Mouse (Mus musculus) spleen, postnatal 14 days (tissue): ENCODE results near the gene Hivep3.

ENCODE experiments used
- DNase-seq, 2 experiments: peaks; one replicate each; pipeline ENCODE4 v3.0.0; 2021 to 2022; ENCODE audit warnings: low spot score in 2 of 2

The Hivep3 gene

DNA sequence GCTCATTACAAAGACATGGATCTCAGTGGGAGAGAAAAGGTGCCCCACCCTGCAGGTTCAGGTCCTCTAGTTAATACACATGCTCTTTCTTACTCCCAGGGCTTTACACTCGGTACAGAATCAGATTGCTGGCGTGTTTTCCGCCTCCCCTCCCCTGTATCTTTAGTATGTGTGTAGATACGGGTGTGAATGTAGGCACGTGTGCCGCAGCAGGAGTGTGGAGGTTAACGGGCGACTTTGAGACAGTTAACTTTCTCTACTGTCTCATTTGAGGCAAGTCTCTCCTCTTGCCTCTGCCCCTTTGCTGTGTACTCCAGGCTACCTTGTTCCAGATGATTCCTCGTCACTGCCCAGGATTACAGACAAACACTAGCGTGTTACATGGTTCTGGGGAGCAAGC lies 241.7 kb downstream of the Hivep3 start:
- DNase-seq = no peak

DNA sequence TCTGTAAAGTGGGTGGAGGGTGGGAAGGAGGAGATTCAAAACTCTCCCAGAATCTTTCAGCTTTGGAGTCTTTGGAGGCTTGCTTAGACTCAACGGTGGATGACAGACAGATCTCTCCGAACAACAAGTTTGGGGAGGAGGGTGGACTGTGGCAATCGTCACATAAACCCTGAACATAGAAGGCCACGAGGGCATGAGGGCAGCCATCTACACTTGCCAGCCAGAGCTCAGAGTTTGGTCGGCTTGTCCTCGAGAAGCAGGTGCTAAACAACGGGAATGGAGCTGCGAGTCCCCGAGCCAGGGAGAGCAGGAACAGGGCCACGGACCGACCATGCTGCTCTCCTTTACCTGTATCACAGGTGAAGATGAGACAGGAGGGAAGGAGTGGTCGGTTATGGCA lies 242.2 kb downstream of the Hivep3 start:
- no peak for DNase-seq

DNA sequence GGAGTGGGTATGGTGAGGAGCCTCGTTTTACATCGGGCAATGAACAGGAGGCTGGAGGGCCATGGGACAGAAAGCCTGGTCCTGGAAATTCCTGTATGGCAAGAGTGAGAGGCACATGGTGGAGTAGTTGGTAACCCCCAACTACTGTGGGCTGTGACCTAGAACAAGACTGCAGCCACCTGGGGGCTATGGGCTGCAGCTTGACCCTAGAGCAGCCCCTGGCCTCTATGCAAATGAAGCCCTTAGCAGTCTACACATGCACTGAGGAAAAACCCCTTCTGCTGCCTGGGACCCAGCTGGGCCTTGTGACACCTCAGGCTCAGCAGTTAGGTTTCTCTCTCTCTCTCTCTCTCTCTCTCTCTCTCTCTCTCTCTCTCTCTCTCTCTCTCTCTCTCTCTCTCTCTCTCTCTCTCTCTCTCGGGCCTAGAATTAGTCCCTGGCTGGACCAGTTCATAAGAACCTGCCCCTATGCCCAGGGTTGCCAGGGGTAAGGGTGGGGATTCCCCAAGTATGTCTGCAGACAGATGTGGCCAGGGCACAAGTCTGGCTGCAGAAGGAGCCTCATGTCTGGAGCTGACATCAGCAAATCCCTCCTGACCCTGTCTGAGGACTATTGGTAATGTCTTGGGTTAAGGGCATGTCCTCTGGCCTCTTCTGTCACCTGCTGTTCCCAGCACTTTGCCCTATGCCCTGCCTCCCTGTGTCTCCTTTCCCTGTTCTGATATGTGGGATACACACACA lies 243.0 kb downstream of the Hivep3 start:
- DNase-seq = no peak

DNA sequence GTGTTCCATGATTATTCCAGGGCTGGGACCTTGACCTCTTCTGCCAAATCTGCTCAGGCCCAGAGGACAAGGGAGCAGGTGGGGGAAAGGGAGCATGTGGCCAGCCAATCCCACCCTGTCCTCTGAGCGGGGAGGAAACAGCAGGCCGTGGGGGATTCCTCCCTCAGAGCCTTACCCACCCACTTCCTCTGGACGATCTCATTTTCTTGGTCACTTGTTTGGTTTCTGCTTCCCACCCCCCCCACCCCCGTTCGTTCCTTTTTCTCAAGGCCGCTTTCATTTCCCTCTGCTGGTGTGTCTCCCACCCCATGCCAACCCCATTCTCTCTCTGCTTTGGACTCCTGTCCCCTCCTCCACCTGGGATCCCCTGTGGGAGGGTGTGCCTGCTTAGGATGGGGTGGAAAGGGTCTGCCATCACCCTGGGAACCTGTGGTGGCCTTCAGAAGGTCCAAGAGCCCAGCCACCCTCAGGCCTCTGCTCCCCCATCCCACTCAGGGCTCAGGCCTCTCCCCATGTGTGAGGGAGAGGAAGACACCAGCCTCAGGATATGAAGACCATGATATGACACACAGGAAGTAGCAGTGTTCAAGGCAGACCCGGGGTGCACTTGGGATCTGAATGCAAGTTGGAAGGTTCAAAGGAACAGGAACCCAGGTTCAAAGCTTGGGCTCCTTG lies 244.4 kb downstream of the Hivep3 start:
- no peak for DNase-seq

DNA sequence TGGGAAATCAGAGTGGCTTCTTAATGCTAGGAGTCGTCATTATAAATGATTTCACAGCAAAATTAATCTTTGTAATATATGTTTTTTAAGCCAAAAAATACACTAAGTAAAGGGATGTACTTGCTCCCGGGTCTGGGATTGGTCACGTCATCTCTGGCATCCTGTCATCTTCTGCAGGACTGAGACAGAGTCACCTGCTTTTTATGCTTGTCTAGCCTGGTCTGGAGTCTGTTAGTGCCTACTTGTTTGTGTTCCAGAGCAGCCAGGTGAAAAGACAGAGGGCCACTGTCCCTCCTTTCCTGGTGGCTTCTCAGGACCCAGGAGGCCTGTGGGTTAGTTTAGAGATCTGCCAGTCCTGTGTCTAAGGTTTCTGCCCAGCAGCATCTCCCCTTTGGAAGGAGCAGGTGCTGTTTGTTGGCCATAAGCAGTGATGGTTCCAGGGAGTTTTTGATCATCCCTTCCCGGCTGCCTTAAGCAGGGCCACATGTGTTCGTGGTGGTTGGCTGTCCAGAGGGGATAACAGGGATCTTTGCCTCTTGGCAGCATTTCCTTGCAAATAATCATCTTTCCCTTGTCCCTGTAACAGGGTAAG lies 245.8 kb downstream of the Hivep3 start:
- DNase-seq = no peak

DNA sequence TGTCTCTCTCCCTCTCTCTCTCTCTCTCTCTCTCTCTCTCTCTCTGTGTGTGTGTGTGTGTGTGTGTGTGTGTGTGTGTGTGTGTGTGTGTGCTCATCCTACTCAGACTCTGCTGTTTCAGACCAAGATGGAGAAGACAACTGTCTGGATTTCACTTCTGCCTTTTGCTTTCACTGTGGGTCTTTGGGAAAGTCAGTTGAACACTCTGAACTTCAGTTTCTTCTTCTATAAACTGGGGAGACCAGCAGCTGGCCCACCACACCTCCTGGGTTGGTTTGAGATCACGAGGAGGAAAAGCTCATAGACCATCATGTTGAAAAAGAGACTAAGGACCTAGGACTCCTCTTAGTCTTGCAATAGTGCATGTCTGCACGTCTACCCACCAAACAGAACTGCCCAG lies 246.3 kb downstream of the Hivep3 start:
- DNase-seq = no peak

DNA sequence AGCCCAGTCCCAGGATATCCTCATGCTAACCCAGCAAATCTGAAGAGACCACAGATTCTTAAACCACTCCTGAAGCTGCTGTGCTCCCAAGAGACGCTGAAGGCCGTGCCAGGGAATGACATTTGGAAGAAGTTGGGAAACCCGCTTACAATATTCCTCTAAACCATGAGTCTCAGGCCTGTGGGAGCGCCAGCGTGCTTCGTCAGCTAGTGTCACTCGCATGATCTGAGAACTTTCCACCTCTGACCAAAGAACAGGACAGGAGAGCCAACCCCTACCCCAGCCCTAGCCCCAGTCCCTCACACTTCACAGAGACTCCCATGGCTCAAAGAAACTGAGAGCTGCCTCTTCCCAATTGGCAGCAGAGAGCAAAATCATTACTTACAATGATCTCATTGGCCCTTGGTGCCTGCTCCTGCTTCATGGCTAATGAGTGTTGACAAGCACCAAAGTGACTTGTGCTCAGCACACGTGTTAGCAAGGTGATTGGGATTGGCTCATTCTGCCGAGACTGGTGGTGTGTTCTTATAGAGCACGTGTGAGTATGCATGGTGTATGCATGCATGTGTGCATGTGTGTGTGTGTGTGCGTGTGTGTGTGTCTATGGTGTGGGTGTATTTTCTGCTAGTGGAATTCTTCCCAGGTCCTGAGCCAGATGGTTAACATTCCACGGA lies 247.6 kb downstream of the Hivep3 start:
- no peak for DNase-seq

DNA sequence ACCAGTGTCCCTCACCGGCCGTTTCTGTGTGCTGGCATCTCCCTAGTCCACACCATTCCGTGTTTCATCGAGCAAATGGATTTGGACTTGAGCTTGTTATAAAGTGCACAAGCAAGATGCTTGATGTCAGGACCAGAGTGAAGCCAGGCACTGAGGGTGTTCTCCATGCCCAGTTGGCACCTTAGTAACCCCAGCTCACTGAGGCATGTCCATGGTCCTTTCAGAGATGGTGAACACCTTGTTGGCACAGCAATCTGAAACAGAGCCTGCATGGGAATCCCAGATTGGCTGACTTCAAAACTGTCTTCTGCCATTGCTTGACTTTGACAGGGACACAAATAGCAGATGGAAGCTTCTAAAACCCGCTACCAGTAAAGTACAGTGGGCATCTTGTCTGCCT lies 252.5 kb downstream of the Hivep3 start:
- DNase-seq = no peak

DNA sequence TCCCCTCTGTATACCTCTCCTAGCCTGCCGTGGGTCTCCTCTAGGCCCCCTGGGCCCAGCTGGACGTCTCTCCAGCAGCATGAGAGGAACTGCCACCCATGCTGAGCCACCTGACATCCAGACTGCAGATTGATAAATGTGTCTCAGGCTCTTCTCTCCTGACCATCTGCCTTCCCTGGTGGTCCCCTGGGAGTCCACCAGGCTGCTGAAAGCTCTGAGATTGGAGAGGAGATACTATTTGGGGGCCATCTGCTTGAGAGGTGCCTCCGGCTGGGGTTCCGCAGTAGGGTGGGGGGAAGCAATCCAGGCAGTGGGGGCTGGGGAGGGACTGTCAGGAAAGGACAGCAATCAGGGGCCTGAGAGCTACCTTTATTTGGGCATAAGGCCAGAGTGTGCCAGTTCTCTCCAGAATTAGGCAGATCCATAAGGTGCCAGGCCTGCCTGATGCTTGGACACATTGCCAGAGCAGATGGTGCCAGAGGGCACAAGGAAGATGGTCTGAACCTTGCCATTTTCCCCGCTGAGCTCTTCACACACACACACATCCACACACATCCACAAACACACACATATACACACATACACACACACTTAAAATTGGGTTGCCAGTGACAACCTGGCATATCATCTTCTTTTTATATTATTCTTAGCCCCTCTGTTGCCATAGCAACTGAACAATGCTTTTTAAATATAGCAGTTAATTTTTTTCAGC lies 253.2 kb downstream of the Hivep3 start:
- no peak for DNase-seq

DNA sequence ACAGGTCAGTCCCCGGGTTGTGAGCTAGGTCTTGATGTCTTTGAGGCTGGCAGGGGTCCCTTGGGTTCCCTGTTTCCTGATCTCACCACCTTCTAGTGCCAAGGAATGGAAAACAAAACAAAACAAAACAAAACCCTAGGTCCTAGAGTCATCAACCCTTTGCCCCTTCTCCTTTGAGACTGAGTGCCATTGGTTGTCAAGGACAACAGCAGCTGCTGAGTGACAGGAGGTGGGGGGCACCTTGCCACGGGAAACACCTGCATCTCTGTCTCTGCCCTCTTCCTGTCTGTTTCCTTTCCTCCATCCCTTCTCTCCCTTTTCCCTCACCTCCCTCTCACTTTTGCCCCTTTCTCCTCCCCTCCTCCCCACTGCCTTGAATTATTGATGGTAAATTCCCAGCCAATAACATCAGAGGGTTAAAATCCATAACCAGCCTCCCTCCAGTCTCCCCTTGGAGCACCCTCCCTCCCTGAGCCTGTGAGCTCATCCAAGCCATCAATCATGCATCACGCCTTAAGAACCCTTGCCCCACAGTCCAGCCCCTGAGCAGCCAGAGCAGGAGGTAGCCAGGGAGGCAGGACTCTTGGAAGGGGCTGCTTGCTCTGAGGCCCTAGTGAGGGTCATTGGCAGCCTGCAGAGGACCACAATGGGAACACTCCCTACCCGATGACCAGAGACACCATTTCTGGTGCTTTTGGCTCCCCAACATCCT lies 253.9 kb downstream of the Hivep3 start:
- DNase-seq = no peak

DNA sequence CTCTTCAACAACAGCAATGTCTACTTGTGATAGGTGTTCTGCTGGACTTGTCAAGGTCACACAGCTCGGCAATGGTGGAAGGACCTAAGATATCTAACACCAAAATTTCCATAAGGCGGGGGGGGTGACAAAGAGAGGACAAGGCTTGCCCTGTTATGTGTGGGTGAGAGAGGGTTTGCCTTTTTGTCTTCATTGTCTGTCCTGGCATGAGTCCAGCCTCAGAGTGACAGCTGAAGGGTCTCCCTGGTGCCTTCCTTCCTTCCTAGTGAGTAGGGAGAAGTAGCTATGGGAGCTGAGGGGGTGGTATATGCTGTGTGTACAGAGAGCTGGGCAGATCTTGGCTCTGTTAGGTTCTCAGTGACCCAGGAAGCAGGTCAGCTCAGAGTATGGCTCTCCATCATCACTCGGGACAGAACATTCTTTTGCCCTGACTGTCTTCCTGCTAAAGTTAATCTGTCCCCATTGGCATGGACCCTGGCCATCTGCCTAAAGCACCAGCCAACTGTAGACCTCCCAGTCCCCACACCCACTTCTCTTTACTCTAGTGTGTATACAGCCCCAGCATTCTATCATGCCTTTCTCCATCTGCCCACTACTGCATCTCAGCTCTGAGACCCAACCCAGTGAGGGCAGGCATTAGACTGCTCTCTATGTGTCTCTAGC lies 255.6 kb downstream of the Hivep3 start:
- no peak for DNase-seq

DNA sequence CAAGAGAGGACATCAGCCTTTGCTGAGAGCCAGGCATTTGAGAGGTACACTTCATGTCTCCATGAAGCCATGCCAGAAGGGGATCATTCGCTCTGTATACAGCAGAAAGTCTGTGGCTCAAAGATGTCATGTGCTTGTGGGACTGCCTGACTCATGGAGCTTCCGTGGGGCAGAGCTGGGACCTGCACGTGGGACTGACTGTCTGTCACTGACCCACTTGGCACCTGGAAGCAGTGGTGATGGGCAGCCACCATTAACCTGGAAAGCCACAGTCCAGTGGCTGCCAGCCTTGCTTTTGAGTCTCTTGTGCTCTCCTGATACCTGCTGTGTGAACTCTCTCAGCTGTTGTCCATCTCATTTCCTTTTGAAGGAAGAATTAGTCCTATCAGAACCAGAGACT lies 256.8 kb downstream of the Hivep3 start:
- DNase-seq = no peak

DNA sequence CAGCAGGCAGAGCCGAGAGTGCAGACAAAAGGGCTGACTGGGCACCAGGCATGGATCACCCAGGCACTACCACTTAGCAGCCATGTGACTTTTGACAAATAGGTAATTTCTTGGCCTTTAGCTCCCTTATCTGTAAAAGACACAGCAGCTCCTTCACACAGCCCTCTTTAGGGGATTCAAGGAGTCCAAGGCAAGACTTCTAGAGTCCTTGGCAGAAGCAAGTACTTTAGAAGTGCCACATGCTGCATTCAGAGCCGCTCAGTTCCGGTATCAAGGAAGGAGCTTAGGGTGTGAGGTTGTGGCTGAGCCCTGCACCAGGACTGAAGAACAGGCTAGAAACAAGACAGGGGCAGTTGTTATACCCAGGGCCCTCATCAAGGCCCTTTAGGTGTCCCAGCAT lies 257.3 kb downstream of the Hivep3 start:
- DNase-seq = no peak

DNA sequence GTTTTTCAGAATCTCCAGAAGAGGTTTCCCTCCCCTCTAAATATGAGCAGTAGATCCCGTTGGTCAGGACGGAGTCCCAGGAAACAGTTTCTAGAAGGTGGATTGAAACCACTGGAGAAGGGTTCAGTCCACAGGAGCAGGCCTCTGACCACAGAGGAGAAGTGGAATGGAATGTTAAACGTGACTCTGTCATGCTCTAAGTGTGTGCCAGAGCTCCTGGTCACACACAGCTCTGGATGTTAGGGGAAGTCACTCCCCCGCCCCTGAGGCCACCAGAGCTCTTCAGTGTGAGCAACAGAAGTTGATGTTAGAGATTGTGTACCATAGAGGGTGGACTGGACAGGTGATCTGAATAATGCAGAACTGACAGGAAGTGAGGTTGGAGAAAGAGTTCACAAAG lies 258.2 kb downstream of the Hivep3 start:
- DNase-seq = no peak

DNA sequence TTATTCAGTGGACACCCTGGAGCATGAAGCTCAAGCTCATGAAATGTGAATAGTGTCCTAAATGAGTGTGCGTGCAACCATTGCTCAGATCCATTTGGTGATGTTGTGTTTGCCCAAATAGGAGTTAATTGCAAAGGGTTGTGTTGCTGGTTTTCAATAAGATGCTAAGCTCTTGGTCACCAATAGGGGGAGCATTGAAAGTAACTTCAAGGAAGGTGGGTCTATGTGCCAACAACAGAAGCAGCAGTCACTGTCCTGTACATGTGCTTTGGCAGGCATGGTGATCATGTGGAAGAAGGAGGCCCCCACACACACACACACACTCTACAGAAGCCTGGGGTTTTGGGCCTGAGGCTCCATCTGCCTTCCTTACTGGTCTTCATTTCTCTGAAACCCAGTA lies 262.8 kb downstream of the Hivep3 start:
- no peak for DNase-seq

DNA sequence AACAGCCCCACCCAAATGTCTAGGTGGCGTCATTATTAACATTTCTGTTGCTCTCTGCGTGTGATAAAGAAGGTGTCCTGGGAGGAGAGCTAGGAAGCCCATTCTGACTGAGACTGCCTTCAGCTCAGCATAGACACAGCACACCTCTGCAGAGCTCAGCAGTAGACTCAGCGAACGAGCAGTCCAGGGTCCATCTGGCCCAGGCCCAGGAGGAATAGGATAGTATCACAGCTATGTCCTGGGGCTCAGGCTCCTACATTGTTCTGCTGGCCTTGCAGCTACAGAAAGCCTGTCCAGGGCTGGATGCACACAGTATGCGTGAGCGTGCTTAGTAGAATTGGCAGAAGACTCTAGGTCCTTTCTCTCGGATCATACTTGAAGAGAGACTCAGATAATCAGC lies 263.8 kb downstream of the Hivep3 start:
- DNase-seq = no peak

DNA sequence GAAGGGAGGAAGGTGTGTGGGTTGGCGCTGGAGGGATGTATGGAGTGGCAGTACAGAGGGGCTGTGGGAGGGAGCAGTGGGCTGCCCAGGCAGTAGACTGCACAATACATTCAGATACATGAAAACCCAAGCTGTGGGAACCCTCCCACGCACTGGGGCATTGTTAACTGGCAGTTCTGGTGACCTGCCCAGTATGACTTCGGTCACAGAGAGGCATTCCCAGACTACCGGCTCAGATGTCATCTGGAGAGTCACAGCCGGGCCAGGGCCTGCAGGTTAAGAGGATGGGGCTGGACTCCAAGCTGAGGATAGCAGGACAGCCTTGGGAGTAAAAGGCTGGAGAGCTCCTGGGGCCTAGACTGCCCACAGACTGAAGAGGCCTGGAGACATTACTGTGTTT lies 265.3 kb downstream of the Hivep3 start:
- no peak for DNase-seq

DNA sequence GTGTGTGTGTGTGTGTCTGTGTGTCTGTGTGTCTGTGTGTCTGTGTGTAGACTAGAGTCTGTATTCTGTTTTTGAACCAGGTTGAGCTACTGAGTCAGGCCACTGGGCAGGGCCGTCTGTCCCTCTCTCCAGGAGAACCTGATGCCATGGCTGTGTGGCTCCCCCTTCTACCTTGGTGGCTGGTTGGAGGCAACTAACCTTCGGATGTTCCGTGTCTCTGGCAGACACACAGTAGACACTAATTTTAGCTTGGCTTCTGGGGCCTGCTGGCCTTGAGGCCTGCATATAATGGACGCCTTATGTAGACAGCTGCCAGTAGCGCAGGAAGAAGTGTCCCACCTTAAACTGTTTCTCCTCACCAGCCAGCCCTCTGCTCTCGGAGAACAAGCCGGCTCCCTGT lies 267.3 kb downstream of the Hivep3 start:
- DNase-seq = no peak

DNA sequence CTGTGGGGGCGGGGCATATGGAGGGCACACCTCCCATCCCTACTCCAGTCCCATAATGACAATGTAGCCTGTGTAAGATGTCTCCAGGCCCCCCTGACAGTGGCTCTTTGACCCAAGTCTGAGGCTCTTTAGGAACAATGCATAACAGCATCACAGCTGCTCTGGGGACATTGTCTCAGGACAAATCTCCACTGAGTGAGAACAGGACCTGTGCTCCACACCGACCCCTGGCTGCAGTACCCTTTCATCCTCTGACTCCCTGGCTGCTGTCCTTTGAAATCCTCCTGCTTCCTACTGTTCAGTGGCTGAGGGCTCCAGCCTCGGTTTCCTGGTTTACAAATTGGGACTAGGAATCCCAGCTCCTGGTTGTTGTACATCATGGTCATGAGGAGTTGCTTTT lies 269.4 kb downstream of the Hivep3 start:
- no peak for DNase-seq

DNA sequence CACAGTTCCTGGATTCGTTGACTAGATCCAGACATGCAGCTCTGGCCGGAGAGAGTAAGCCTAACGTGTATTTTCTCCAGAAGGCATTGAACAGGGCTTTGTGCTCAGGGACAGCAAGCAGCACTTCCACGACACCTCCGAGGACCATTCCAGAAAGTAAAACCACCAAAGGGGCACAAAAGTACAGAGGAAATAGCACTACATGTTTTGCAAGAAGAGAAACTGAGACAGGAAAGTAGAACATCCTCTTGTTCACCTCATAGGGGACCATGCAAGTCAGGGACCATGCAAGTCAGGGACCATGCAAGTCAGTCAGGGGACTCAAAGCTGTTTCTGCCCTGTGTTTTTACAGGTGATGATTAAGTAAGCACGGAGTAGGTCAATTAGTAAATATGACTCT lies 272.5 kb downstream of the Hivep3 start:
- no peak for DNase-seq

DNA sequence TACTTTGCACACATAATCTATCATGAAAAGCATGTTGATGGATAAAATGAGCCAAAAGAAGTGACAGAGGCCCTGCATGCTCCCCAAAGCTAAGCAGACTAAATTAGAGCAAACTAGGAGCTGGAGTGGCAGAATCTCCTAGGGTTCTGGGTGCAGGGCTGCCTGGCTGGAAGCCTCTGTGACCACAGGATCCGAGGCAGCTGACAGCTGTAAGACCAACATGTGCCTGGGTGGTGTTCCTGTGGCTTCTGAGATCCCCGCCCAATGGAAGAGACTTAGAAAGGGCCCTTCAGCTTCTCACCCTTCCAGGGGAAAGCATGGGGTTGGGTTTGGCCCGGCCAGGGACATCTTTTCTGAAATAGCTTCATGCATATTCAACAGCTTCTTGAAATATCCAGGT lies 274.3 kb downstream of the Hivep3 start:
- DNase-seq = no peak
